Mouse (Mus musculus): ENCODE results near the gene Ins2. TPM values are rescaled to one million over a fixed set of nuclear protein-coding genes. Genes with fewer than 3 reads are reported as not detected.

Gene Ins2
- polyA plus RNA-seq, 1 experiment from 2014 or later: 420 TPM

GRCm38 (mm10) chr7:142659767-142660650, 83.2 kb downstream of the Ins2 start:
- Histone ChIP-seq H3K4me1 (ENCODE audit: control insufficient read depth, insufficient read depth, low read length) (no peaks in the 10 kb centered on the region; the same call in 1 of the 2 replicates), H3K27me3 (ENCODE audit: control insufficient read depth, insufficient read depth, low read length) (peaks cover 69% of the 10 kb centered on the region), H3K9me3 (replicated peaks; ENCODE audit: control insufficient read depth, low read length) (no peaks in the 10 kb centered on the region), H3K36me3 (ENCODE audit: control insufficient read depth, insufficient read depth, low read length) (no peaks in the 10 kb centered on the region), H3K27ac (ENCODE audit: low read length) (peak overlapping the region; percentile 91), H3K4me3 (replicated peaks; ENCODE audit: low read length) (peak overlapping the region; percentile 60), H3K9ac (ENCODE audit: low read length) (peak overlapping the region; percentile 83), H3K4me2 (ENCODE audit: low read depth, low read length) (peak overlapping the region; percentile 54)
- 2% methylated on average over 41 of the region's 43 CpGs for WGBS
- peak; percentile 21; the same call in 1 of the 2 replicates for ATAC-seq (ENCODE audit: insufficient read depth, low FRiP score)

GRCm38 (mm10) chr7:142659181-142659681, 84.0 kb downstream of the Ins2 start:
- under 1% methylated on average over 34 of the region's 70 CpGs for WGBS

GRCm38 (mm10) chr7:142658681-142659180, 84.5 kb downstream of the Ins2 start:
- H3K4me3 ChIP-seq (replicated peaks; ENCODE audit: low read length): peak overlapping the region; percentile 60
- H3K36me3 ChIP-seq (ENCODE audit: control insufficient read depth, insufficient read depth, low read length): 0 out of 2 replicates have a peak, but pooled peaks cover under 1% of the 10 kb centered on the region
- no peaks in the 10 kb centered on the region for H3K9me3 ChIP-seq (replicated peaks; ENCODE audit: control insufficient read depth, low read length)
- H3K9ac ChIP-seq (ENCODE audit: low read length): peak overlapping the region; percentile 83
- peak overlapping the region; percentile 54 for H3K4me2 ChIP-seq (ENCODE audit: low read depth, low read length)
- H3K27me3 ChIP-seq (ENCODE audit: control insufficient read depth, insufficient read depth, low read length): peaks cover 62% of the 10 kb centered on the region
- peak overlapping the region; percentile 91 for H3K27ac ChIP-seq (ENCODE audit: low read length)
- under 1% methylated on average over 39 of the region's 40 CpGs for WGBS
- ATAC-seq (ENCODE audit: insufficient read depth, low FRiP score): peak; percentile 1; the same call in 1 of the 2 replicates
- H3K4me1 ChIP-seq (ENCODE audit: control insufficient read depth, insufficient read depth, low read length): no peaks in the 10 kb centered on the region; the same call in 1 of the 2 replicates

More at GRCm38 (mm10) chr7:142659181-142659681, 84.0 kb downstream of the Ins2 start:
- ATAC-seq (ENCODE audit: insufficient read depth, low FRiP score): peak; percentile 77
- no peaks in the 10 kb centered on the region for H3K9me3 ChIP-seq (replicated peaks; ENCODE audit: control insufficient read depth, low read length)
- H3K4me2 ChIP-seq (ENCODE audit: low read depth, low read length): peak overlapping the region; percentile 54
- no peaks in the 10 kb centered on the region; the same call in 1 of the 2 replicates for H3K4me1 ChIP-seq (ENCODE audit: control insufficient read depth, insufficient read depth, low read length)
- H3K9ac ChIP-seq (ENCODE audit: low read length): peak overlapping the region; percentile 83
- peaks cover 62% of the 10 kb centered on the region for H3K27me3 ChIP-seq (ENCODE audit: control insufficient read depth, insufficient read depth, low read length)
- H3K36me3 ChIP-seq (ENCODE audit: control insufficient read depth, insufficient read depth, low read length): no peaks in the 10 kb centered on the region
- peak overlapping the region; percentile 60 for H3K4me3 ChIP-seq (replicated peaks; ENCODE audit: low read length)
- peak overlapping the region; percentile 91 for H3K27ac ChIP-seq (ENCODE audit: low read length)

GRCm38 (mm10) chr7:142657821-142658614, 85.2 kb downstream of the Ins2 start:
- H3K4me3 ChIP-seq (replicated peaks; ENCODE audit: low read length): peak overlapping the region; percentile 60
- H3K27ac ChIP-seq (ENCODE audit: low read length): peak overlapping the region; percentile 91
- 1% methylated on average over 34 of the region's 34 CpGs for WGBS
- peak overlapping the region; percentile 54 for H3K4me2 ChIP-seq (ENCODE audit: low read depth, low read length)
- peaks cover 58% of the 10 kb centered on the region for H3K27me3 ChIP-seq (ENCODE audit: control insufficient read depth, insufficient read depth, low read length)
- 0 out of 2 replicates have a peak, but pooled peaks cover 5% of the 10 kb centered on the region for H3K36me3 ChIP-seq (ENCODE audit: control insufficient read depth, insufficient read depth, low read length)
- no peaks in the 10 kb centered on the region for H3K9me3 ChIP-seq (replicated peaks; ENCODE audit: control insufficient read depth, low read length)
- H3K4me1 ChIP-seq (ENCODE audit: control insufficient read depth, insufficient read depth, low read length): no peaks in the 10 kb centered on the region; the same call in 1 of the 2 replicates
- peak overlapping the region; percentile 83 for H3K9ac ChIP-seq (ENCODE audit: low read length)
- no peak for ATAC-seq (ENCODE audit: insufficient read depth, low FRiP score)

- H3K36me3 ChIP-seq (ENCODE audit: control insufficient read depth, insufficient read depth, low read length): 0 out of 2 replicates have a peak, but pooled peaks cover 8% of the 10 kb centered on the region
- H3K4me3 ChIP-seq (replicated peaks; ENCODE audit: low read length): peak overlapping the region; percentile 60
- peak; percentile 35 for ATAC-seq (ENCODE audit: insufficient read depth, low FRiP score)
- no peaks in the 10 kb centered on the region for H3K9me3 ChIP-seq (replicated peaks; ENCODE audit: control insufficient read depth, low read length)
- H3K4me1 ChIP-seq (ENCODE audit: control insufficient read depth, insufficient read depth, low read length): no peaks in the 10 kb centered on the region; the same call in 1 of the 2 replicates
- H3K9ac ChIP-seq (ENCODE audit: low read length): peak overlapping the region; percentile 83
- H3K27me3 ChIP-seq (ENCODE audit: control insufficient read depth, insufficient read depth, low read length): peaks cover 54% of the 10 kb centered on the region
- H3K4me2 ChIP-seq (ENCODE audit: low read depth, low read length): peak overlapping the region; percentile 61
- 7% methylated on average over 8 of the region's 9 CpGs for WGBS
- H3K27ac ChIP-seq (ENCODE audit: low read length): peak overlapping the region; percentile 91
Observed at GRCm38 (mm10) chr7:142657341-142657791, 85.8 kb downstream of the Ins2 start.

GRCm38 (mm10) chr7:142656055-142656454, 87.1 kb downstream of the Ins2 start:
- WGBS: 33% methylated on average over 4 of the region's 4 CpGs
- Histone ChIP-seq H3K27ac (ENCODE audit: low read length) (0 out of 2 replicates have a peak overlapping the region, but pooled peaks have one; percentile 63), H3K27me3 (ENCODE audit: control insufficient read depth, insufficient read depth, low read length) (peaks cover 48% of the 10 kb centered on the region), H3K9me3 (replicated peaks; ENCODE audit: control insufficient read depth, low read length) (no peaks in the 10 kb centered on the region), H3K36me3 (ENCODE audit: control insufficient read depth, insufficient read depth, low read length) (0 out of 2 replicates have a peak, but pooled peaks cover 8% of the 10 kb centered on the region), H3K4me1 (ENCODE audit: control insufficient read depth, insufficient read depth, low read length) (no peaks in the 10 kb centered on the region; the same call in 1 of the 2 replicates), H3K4me3 (replicated peaks; ENCODE audit: low read length) (peak overlapping the region; percentile 60), H3K4me2 (ENCODE audit: low read depth, low read length) (peak overlapping the region; percentile 61), H3K9ac (ENCODE audit: low read length) (peak overlapping the region; percentile 75)
- peak; percentile 52 for ATAC-seq (ENCODE audit: insufficient read depth, low FRiP score)

- H3K4me2 ChIP-seq (ENCODE audit: low read depth, low read length): peak overlapping the region; percentile 61
- H3K36me3 ChIP-seq (ENCODE audit: control insufficient read depth, insufficient read depth, low read length): 0 out of 2 replicates have a peak, but pooled peaks cover 8% of the 10 kb centered on the region
- ATAC-seq (ENCODE audit: insufficient read depth, low FRiP score): no peak
- H3K9me3 ChIP-seq (replicated peaks; ENCODE audit: control insufficient read depth, low read length): no peaks in the 10 kb centered on the region
- peaks cover 44% of the 10 kb centered on the region for H3K27me3 ChIP-seq (ENCODE audit: control insufficient read depth, insufficient read depth, low read length)
- no peak overlapping the region for H3K27ac ChIP-seq (ENCODE audit: low read length)
- peak overlapping the region; percentile 75 for H3K9ac ChIP-seq (ENCODE audit: low read length)
- 19% methylated on average over 11 of the region's 11 CpGs for WGBS
- peak overlapping the region; percentile 60 for H3K4me3 ChIP-seq (replicated peaks; ENCODE audit: low read length)
- H3K4me1 ChIP-seq (ENCODE audit: control insufficient read depth, insufficient read depth, low read length): no peaks in the 10 kb centered on the region; the same call in 1 of the 2 replicates
Observed at GRCm38 (mm10) chr7:142655633-142656032, 87.5 kb downstream of the Ins2 start.

GRCm38 (mm10) chr7:142653726-142654125, 89.5 kb downstream of the Ins2 start:
- Histone ChIP-seq H3K4me1 (ENCODE audit: control insufficient read depth, insufficient read depth, low read length) (no peaks in the 10 kb centered on the region), H3K9me3 (replicated peaks; ENCODE audit: control insufficient read depth, low read length) (no peaks in the 10 kb centered on the region), H3K9ac (ENCODE audit: low read length) (no peak overlapping the region), H3K4me2 (ENCODE audit: low read depth, low read length) (no peak overlapping the region), H3K4me3 (replicated peaks; ENCODE audit: low read length) (no peak overlapping the region), H3K27me3 (ENCODE audit: control insufficient read depth, insufficient read depth, low read length) (peaks cover 27% of the 10 kb centered on the region), H3K36me3 (ENCODE audit: control insufficient read depth, insufficient read depth, low read length) (0 out of 2 replicates have a peak, but pooled peaks cover 8% of the 10 kb centered on the region), H3K27ac (ENCODE audit: low read length) (no peak overlapping the region; the same call in 1 of the 2 replicates)
- WGBS: 24% methylated on average over 18 of the region's 18 CpGs
- no peak for ATAC-seq (ENCODE audit: insufficient read depth, low FRiP score)

Measured in stomach, embryonic 16.5 days (tissue).